Mouse (Mus musculus) brain, embryonic 18.5 days (tissue): Measurements from ENCODE around the gene Gm20671.
"Not testable (repeated sequence)": the region's sequence is repeated elsewhere in the genome, so short reads cannot be mapped to it uniquely, and the experiment has no call there.

ENCODE experiments used
- DNase-seq: peaks from one replicate; pipeline ENCODE4 v3.0.0-alpha.2; 2012; ENCODE audit warnings: low read depth, low spot score

The Gm20671 gene

GRCm38 (mm10) chr5:32735779-32736178 lies 91.1 kb downstream of the Gm20671 start:
- no peak for DNase-seq

- not testable (repeated sequence) for DNase-seq
Observed at GRCm38 (mm10) chr5:32733892-32734291, 93.0 kb downstream of the Gm20671 start.

- DNase-seq = no peak
Observed at GRCm38 (mm10) chr5:32728851-32729250, 98.1 kb downstream of the Gm20671 start.

- DNase-seq = no peak
Observed at GRCm38 (mm10) chr5:32728300-32728699, 98.6 kb downstream of the Gm20671 start.

GRCm38 (mm10) chr5:32725397-32725796 lies 101.5 kb downstream of the Gm20671 start:
- DNase-seq = not testable (repeated sequence)

GRCm38 (mm10) chr5:32723981-32724380 lies 102.9 kb downstream of the Gm20671 start:
- DNase-seq = no peak

- DNase-seq = not testable (repeated sequence)
Observed at GRCm38 (mm10) chr5:32722711-32723110, 104.2 kb downstream of the Gm20671 start.

- DNase-seq = no peak
Observed at GRCm38 (mm10) chr5:32722263-32722662, 104.6 kb downstream of the Gm20671 start.

- DNase-seq = no peak
Observed at GRCm38 (mm10) chr5:32721316-32721715, 105.6 kb downstream of the Gm20671 start.

- DNase-seq = no peak
Observed at GRCm38 (mm10) chr5:32720416-32720815, 106.5 kb downstream of the Gm20671 start.

- DNase-seq = no peak
Observed at GRCm38 (mm10) chr5:32718916-32719315, 108.0 kb downstream of the Gm20671 start.

GRCm38 (mm10) chr5:32717726-32718125 lies 109.2 kb downstream of the Gm20671 start:
- no peak for DNase-seq

GRCm38 (mm10) chr5:32713703-32714467 lies 113.0 kb downstream of the Gm20671 start:
- peak; percentile 99 for DNase-seq

- DNase-seq = no peak
Observed at GRCm38 (mm10) chr5:32713042-32713702, 113.7 kb downstream of the Gm20671 start.

- DNase-seq = no peak
Observed at GRCm38 (mm10) chr5:32712221-32713041, 114.5 kb downstream of the Gm20671 start.

GRCm38 (mm10) chr5:32711485-32711884 lies 115.4 kb downstream of the Gm20671 start:
- DNase-seq = no peak

GRCm38 (mm10) chr5:32706226-32706780 lies 120.6 kb downstream of the Gm20671 start:
- no peak for DNase-seq

- no peak for DNase-seq
Observed at GRCm38 (mm10) chr5:32697208-32697867, 129.6 kb downstream of the Gm20671 start.

GRCm38 (mm10) chr5:32693411-32693810 lies 133.5 kb downstream of the Gm20671 start:
- DNase-seq = no peak
